Mouse (Mus musculus) frontal cortex, postnatal 36 days (tissue): ENCODE measurements around the gene Ezr.

Source experiments
- DNase-seq, 2 experiments: peaks; one replicate each; pipeline ENCODE4 v3.0.0; 2022; ENCODE audit warnings: low spot score in 2 of 2

Gene Ezr

GRCm38 (mm10) chr17:6789581-6790118 lies 7.1 kb upstream of the Ezr start:
- DNase-seq = no peak

GRCm38 (mm10) chr17:6789103-6789502 lies 6.5 kb upstream of the Ezr start:
- peak in 1 of 2 experiments; percentile 54 for DNase-seq

GRCm38 (mm10) chr17:6787241-6787640 lies 4.7 kb upstream of the Ezr start:
- no peak for DNase-seq

GRCm38 (mm10) chr17:6783756-6784357 lies 1.3 kb upstream of the Ezr start:
- DNase-seq = no peak

GRCm38 (mm10) chr17:6783006-6783661 lies 550 bp upstream of the Ezr start:
- DNase-seq = no peak

GRCm38 (mm10) chr17:6782033-6782526 lies 504 bp downstream of the Ezr start:
- DNase-seq = no peak

- no peak for DNase-seq
Measured at GRCm38 (mm10) chr17:6781273-6781672, 1.3 kb downstream of the Ezr start.

- DNase-seq = no peak
Measured at GRCm38 (mm10) chr17:6780521-6781115, 2.0 kb downstream of the Ezr start.

GRCm38 (mm10) chr17:6779632-6780031 lies 3.0 kb downstream of the Ezr start:
- DNase-seq = no peak

GRCm38 (mm10) chr17:6778771-6779509 lies 3.6 kb downstream of the Ezr start:
- DNase-seq = peak; percentile 23 to 46

- peak; percentile 21 to 27 for DNase-seq
Measured at GRCm38 (mm10) chr17:6778332-6778683, 4.3 kb downstream of the Ezr start.

- DNase-seq = no peak
Measured at GRCm38 (mm10) chr17:6777629-6778331, 4.8 kb downstream of the Ezr start.

GRCm38 (mm10) chr17:6777061-6777460 lies 5.5 kb downstream of the Ezr start:
- no peak for DNase-seq

GRCm38 (mm10) chr17:6776576-6776975 lies 6.0 kb downstream of the Ezr start:
- no peak for DNase-seq

- DNase-seq = no peak
Measured at GRCm38 (mm10) chr17:6776123-6776522, 6.5 kb downstream of the Ezr start.

- DNase-seq = no peak
Measured at GRCm38 (mm10) chr17:6775671-6776070, 6.9 kb downstream of the Ezr start.

- no peak for DNase-seq
Measured at GRCm38 (mm10) chr17:6775221-6775620, 7.4 kb downstream of the Ezr start.

GRCm38 (mm10) chr17:6773249-6773966 lies 9.2 kb downstream of the Ezr start:
- DNase-seq = no peak

- no peak for DNase-seq
Measured at GRCm38 (mm10) chr17:6772490-6772773, 10.2 kb downstream of the Ezr start.

GRCm38 (mm10) chr17:6771661-6772489 lies 10.7 kb downstream of the Ezr start:
- DNase-seq = no peak
